Mouse (Mus musculus): ENCODE data around the gene Vasn. TPM values are rescaled to one million over a fixed set of nuclear protein-coding genes. Genes with fewer than 3 reads are reported as not detected.
A peak's percentile ranks its signal among the peaks of the same experiment; 100 is the strongest.
"Not testable (repeated sequence)": the region's sequence is repeated elsewhere in the genome, so short reads cannot be mapped to it uniquely, and the experiment has no call there.

Gene Vasn
- total RNA-seq, 2 experiments from 2014 or later = 6.4 to 9.0 TPM

- DNase-seq (ENCODE audit: low spot score in 2 of 2) = no peak
These were observed 21.9 kb downstream of the Vasn start for GRCm38 (mm10) chr16:4661605-4662004.

- DNase-seq (ENCODE audit: low spot score in 2 of 2) = no peak
These were observed 24.1 kb downstream of the Vasn start for GRCm38 (mm10) chr16:4663806-4664205.

GRCm38 (mm10) chr16:4665726-4666125 lies 26.0 kb downstream of the Vasn start:
- DNase-seq (ENCODE audit: low spot score in 2 of 2) = no peak

GRCm38 (mm10) chr16:4667190-4667808 lies 27.6 kb downstream of the Vasn start:
- peak; percentile 85 to 93 for DNase-seq (ENCODE audit: low spot score in 2 of 2)

GRCm38 (mm10) chr16:4670317-4670716 lies 30.6 kb downstream of the Vasn start:
- no peak for DNase-seq (ENCODE audit: low spot score in 2 of 2)

- DNase-seq (ENCODE audit: low spot score in 2 of 2) = no peak
These were observed 34.4 kb downstream of the Vasn start for GRCm38 (mm10) chr16:4674091-4674490.

- no peak for DNase-seq (ENCODE audit: low spot score in 2 of 2)
These were observed 37.1 kb downstream of the Vasn start for GRCm38 (mm10) chr16:4676836-4677235.

- no peak for DNase-seq (ENCODE audit: low spot score in 2 of 2)
These were observed 38.3 kb downstream of the Vasn start for GRCm38 (mm10) chr16:4678080-4678479.

- peak; percentile 76 to 87 for DNase-seq (ENCODE audit: low spot score in 2 of 2)
These were observed 39.6 kb downstream of the Vasn start, which contains the start of gene Coro7 for GRCm38 (mm10) chr16:4679121-4680018. Gene Coro7, minus strand, starts transcription at chr16:4679777.

GRCm38 (mm10) chr16:4680922-4681455 lies 41.2 kb downstream of the Vasn start:
- not testable (repeated sequence) for DNase-seq (ENCODE audit: low spot score in 2 of 2)

GRCm38 (mm10) chr16:4682628-4683179 lies 43.0 kb downstream of the Vasn start:
- DNase-seq (ENCODE audit: low spot score in 2 of 2) = no peak

GRCm38 (mm10) chr16:4683193-4683580 lies 43.4 kb downstream of the Vasn start:
- DNase-seq (ENCODE audit: low spot score in 2 of 2) = no peak

- DNase-seq (ENCODE audit: low spot score in 2 of 2) = peak; percentile 95 to 98
These were observed 44.1 kb downstream of the Vasn start for GRCm38 (mm10) chr16:4683581-4684456.

- DNase-seq (ENCODE audit: low spot score in 2 of 2) = no peak
These were observed 44.7 kb downstream of the Vasn start for GRCm38 (mm10) chr16:4684457-4684791.

GRCm38 (mm10) chr16:4689371-4689770 lies 49.6 kb downstream of the Vasn start:
- DNase-seq (ENCODE audit: low spot score in 2 of 2) = not testable (repeated sequence)

Other genes with a start within 250 kb of the Vasn start
- gene Adcy9, start 219.4 kb upstream of the Vasn start, total RNA-seq (2021) = 10 to 100 TPM; 72.3 to 74.6 TPM
- 10 to 100 TPM; 24.0 to 24.2 TPM for gene Srl, start 98.1 kb upstream of the Vasn start, total RNA-seq (2021)
- gene Tfap4, start 80.1 kb upstream of the Vasn start, total RNA-seq (2021) = 1 to 10 TPM; 3.2 to 4.5 TPM
- 10 to 100 TPM; 19.8 to 30.5 TPM for gene Glis2, start 45.2 kb upstream of the Vasn start, total RNA-seq (2021)
- 10 to 100 TPM; 69.5 to 80.1 TPM for gene Pam16, start 15.0 kb upstream of the Vasn start, total RNA-seq (2021)
- 10 to 100 TPM; 61.0 to 66.2 TPM for gene Dnaja3, start within 50 bp of the Vasn start, total RNA-seq (2021)
- 10 to 100 TPM; 95.7 to 95.9 TPM for gene Coro7, start 39.8 kb downstream of the Vasn start, total RNA-seq (2021)
- 10 to 100 TPM; 11.7 to 11.9 TPM for gene Nmral1, start 79.4 kb downstream of the Vasn start, total RNA-seq (2021)
- gene Hmox2, start 86.4 kb downstream of the Vasn start, total RNA-seq (2021) = 10 to 100 TPM; 81.9 to 84.3 TPM
- gene Cdip1, start 150.4 kb downstream of the Vasn start, total RNA-seq (2021) = 100 to 1,000 TPM; 188 to 191 TPM
- gene 4930562C15Rik, start 195.5 kb downstream of the Vasn start, total RNA-seq (2021) = not detected
- 10 to 100 TPM; 80.1 to 84.6 TPM for gene Ubald1, start 240.4 kb downstream of the Vasn start, total RNA-seq (2021)
- 100 to 1,000 TPM; 190 to 194 TPM for gene Mgrn1, start 246.3 kb downstream of the Vasn start, total RNA-seq (2021)